Mouse (Mus musculus): ENCODE measurements around the gene Krtap16-1. TPM values are rescaled to one million over a fixed set of nuclear protein-coding genes. Genes with fewer than 3 reads are reported as not detected.

Krtap16-1 gene
- not detected for total RNA-seq (2021)
- polyA plus RNA-seq (2012; rRNA removed): not detected in 2 replicates
- long read RNA-seq: 0 reads

- Histone ChIP-seq H3K27me3 (ENCODE audit: control insufficient read depth, insufficient read depth, low read length) (no peaks in the 10 kb centered on the region; the same call in 1 of the 2 replicates), H3K4me1 (ENCODE audit: control insufficient read depth, insufficient read depth, low read length) (no peaks in the 10 kb centered on the region), H3K4me3 (no peak within 1 kb of the TSS), H3K27ac (no peak within 1 kb of the TSS), H3K79me2 (replicated peaks; ENCODE audit: control insufficient read depth, insufficient read depth, low read length) (no peaks in the 10 kb centered on the region), H3K36me3 (ENCODE audit: control insufficient read depth, insufficient read depth, low read length) (no peaks in the 10 kb centered on the region), H3K9ac (ENCODE audit: low read depth, low read length) (no peak within 1 kb of the TSS)
- 77% methylated on average over 8 of the region's 8 CpGs for WGBS
- TF ChIP-seq EP300 (IDR thresholded peaks at IDR 0.05; ENCODE audit: insufficient read depth, low read depth, low read length): no peak
- no peak for DNase-seq
- intact Hi-C loops (cut with DNase I): no loop called here
Observed at GRCm38 (mm10) chr11:99986180-99986647, at the start of gene Krtap16-1. Gene Krtap16-1 (minus strand): TSS chr11:99986597.

GRCm38 (mm10) chr11:100029768-100030167, 43.4 kb upstream of the Krtap16-1 start, which contains the start of gene Krt33b:
Gene Krt33b (minus strand): TSS chr11:100029868.
- 76% methylated on average over 6 of the region's 6 CpGs for WGBS
- intact Hi-C loops (cut with DNase I): no loop called here
- TF ChIP-seq POLR2A (IDR thresholded peaks at IDR 0.05; ENCODE audit: insufficient read depth, low read depth, low read length): no peak

GRCm38 (mm10) chr11:100021438-100021837, 35.0 kb upstream of the Krtap16-1 start:
- WGBS: 50% methylated on average over 5 of the region's 5 CpGs

More at GRCm38 (mm10) chr11:100029768-100030167, 43.4 kb upstream of the Krtap16-1 start, which contains the start of gene Krt33b:
- H3K27me3 ChIP-seq (ENCODE audit: control insufficient read depth, insufficient read depth, low read length): no peaks in the 10 kb centered on the region; the same call in 1 of the 2 replicates
- H3K4me1 ChIP-seq (ENCODE audit: control insufficient read depth, insufficient read depth, low read length): no peaks in the 10 kb centered on the region
- no peak for DNase-seq
- H3K36me3 ChIP-seq (ENCODE audit: control insufficient read depth, insufficient read depth, low read length): no peaks in the 10 kb centered on the region
- H3K9ac ChIP-seq (ENCODE audit: low read depth, low read length): no peak within 1 kb of the TSS
- H3K4me3 ChIP-seq: no peak within 1 kb of the TSS
- H3K27ac ChIP-seq: no peak within 1 kb of the TSS
- H3K79me2 ChIP-seq (replicated peaks; ENCODE audit: control insufficient read depth, insufficient read depth, low read length): no peaks in the 10 kb centered on the region

GRCm38 (mm10) chr11:100019466-100019865, 33.1 kb upstream of the Krtap16-1 start:
- intact Hi-C loops (cut with DNase I): no loop called here

More at GRCm38 (mm10) chr11:100021438-100021837, 35.0 kb upstream of the Krtap16-1 start:
- no peaks in the 10 kb centered on the region for H3K27me3 ChIP-seq (ENCODE audit: control insufficient read depth, insufficient read depth, low read length)
- H3K27ac ChIP-seq: no peak overlapping the region
- DNase-seq: no peak
- H3K36me3 ChIP-seq (ENCODE audit: control insufficient read depth, insufficient read depth, low read length): no peaks in the 10 kb centered on the region
- H3K4me3 ChIP-seq: no peak overlapping the region
- no peaks in the 10 kb centered on the region for H3K4me1 ChIP-seq (ENCODE audit: control insufficient read depth, insufficient read depth, low read length)
- TF ChIP-seq CTCF (IDR thresholded peaks at IDR 0.05) (no peak), EP300 (IDR thresholded peaks at IDR 0.05; ENCODE audit: insufficient read depth, low read depth, low read length) (no peak), POLR2A (IDR thresholded peaks at IDR 0.05; ENCODE audit: insufficient read depth, low read depth, low read length) (no peak)
- no peak overlapping the region for H3K9ac ChIP-seq (ENCODE audit: low read depth, low read length)
- intact Hi-C loops (cut with DNase I): no loop called here
- H3K79me2 ChIP-seq (replicated peaks; ENCODE audit: control insufficient read depth, insufficient read depth, low read length): no peaks in the 10 kb centered on the region

GRCm38 (mm10) chr11:100016112-100016511, 29.7 kb upstream of the Krtap16-1 start, which contains the start of gene Krt33a:
Gene Krt33a (minus strand): TSS chr11:100016212.
- no peaks in the 10 kb centered on the region for H3K36me3 ChIP-seq (ENCODE audit: control insufficient read depth, insufficient read depth, low read length)
- 82% methylated on average over 4 of the region's 4 CpGs for WGBS
- intact Hi-C loops (cut with DNase I): no loop called here
- H3K4me1 ChIP-seq (ENCODE audit: control insufficient read depth, insufficient read depth, low read length): no peaks in the 10 kb centered on the region
- DNase-seq: no peak
- no peak within 1 kb of the TSS for H3K4me3 ChIP-seq
- no peaks in the 10 kb centered on the region for H3K27me3 ChIP-seq (ENCODE audit: control insufficient read depth, insufficient read depth, low read length)
- H3K9ac ChIP-seq (ENCODE audit: low read depth, low read length): no peak within 1 kb of the TSS
- no peaks in the 10 kb centered on the region for H3K79me2 ChIP-seq (replicated peaks; ENCODE audit: control insufficient read depth, insufficient read depth, low read length)
- TF ChIP-seq EP300 (IDR thresholded peaks at IDR 0.05; ENCODE audit: insufficient read depth, low read depth, low read length): no peak
- no peak for TF ChIP-seq POLR2A (IDR thresholded peaks at IDR 0.05; ENCODE audit: insufficient read depth, low read depth, low read length)
- no peak for TF ChIP-seq CTCF (IDR thresholded peaks at IDR 0.05)
- no peak within 1 kb of the TSS for H3K27ac ChIP-seq

More at GRCm38 (mm10) chr11:100019466-100019865, 33.1 kb upstream of the Krtap16-1 start:
- no peaks in the 10 kb centered on the region for H3K27me3 ChIP-seq (ENCODE audit: control insufficient read depth, insufficient read depth, low read length)
- 50% methylated on average over 1 of the region's 1 CpGs for WGBS
- H3K36me3 ChIP-seq (ENCODE audit: control insufficient read depth, insufficient read depth, low read length): no peaks in the 10 kb centered on the region
- no peak overlapping the region for H3K27ac ChIP-seq
- no peak overlapping the region for H3K4me3 ChIP-seq
- H3K9ac ChIP-seq (ENCODE audit: low read depth, low read length): no peak overlapping the region
- TF ChIP-seq CTCF (IDR thresholded peaks at IDR 0.05) (no peak), POLR2A (IDR thresholded peaks at IDR 0.05; ENCODE audit: insufficient read depth, low read depth, low read length) (no peak), EP300 (IDR thresholded peaks at IDR 0.05; ENCODE audit: insufficient read depth, low read depth, low read length) (no peak)
- H3K4me1 ChIP-seq (ENCODE audit: control insufficient read depth, insufficient read depth, low read length): no peaks in the 10 kb centered on the region
- H3K79me2 ChIP-seq (replicated peaks; ENCODE audit: control insufficient read depth, insufficient read depth, low read length): no peaks in the 10 kb centered on the region
- no peak for DNase-seq

- Histone ChIP-seq H3K27me3 (ENCODE audit: control insufficient read depth, insufficient read depth, low read length) (no peaks in the 10 kb centered on the region), H3K36me3 (ENCODE audit: control insufficient read depth, insufficient read depth, low read length) (no peaks in the 10 kb centered on the region), H3K4me3 (no peak overlapping the region), H3K27ac (no peak overlapping the region), H3K4me1 (ENCODE audit: control insufficient read depth, insufficient read depth, low read length) (no peaks in the 10 kb centered on the region), H3K9ac (ENCODE audit: low read depth, low read length) (no peak overlapping the region), H3K79me2 (replicated peaks; ENCODE audit: control insufficient read depth, insufficient read depth, low read length) (no peaks in the 10 kb centered on the region)
- DNase-seq: no peak
- TF ChIP-seq EP300 (IDR thresholded peaks at IDR 0.05; ENCODE audit: insufficient read depth, low read depth, low read length) (no peak), POLR2A (IDR thresholded peaks at IDR 0.05; ENCODE audit: insufficient read depth, low read depth, low read length) (no peak), CTCF (IDR thresholded peaks at IDR 0.05) (no peak)
- intact Hi-C loops (cut with DNase I): no loop called here
- WGBS: 63% methylated on average over 4 of the region's 4 CpGs
Observed at GRCm38 (mm10) chr11:100013691-100014171, 27.3 kb upstream of the Krtap16-1 start.

Measured in heart, adult 2 months (tissue).